Mouse (Mus musculus) c-Kit-negative CD71-positive TER-119-positive erythroid progenitor cells, embryonic 14.5 days (primary cell): ENCODE measurements around the gene Vmn1r93.
"Not testable (repeated sequence)": the region's sequence is repeated elsewhere in the genome, so short reads cannot be mapped to it uniquely, and the experiment has no call there.

Experiments
- DNase-seq: peaks from one replicate; pipeline ENCODE4 v3.0.0-alpha.2; 2013; ENCODE audit warnings: low read depth, low spot score

Gene Vmn1r93

DNA sequence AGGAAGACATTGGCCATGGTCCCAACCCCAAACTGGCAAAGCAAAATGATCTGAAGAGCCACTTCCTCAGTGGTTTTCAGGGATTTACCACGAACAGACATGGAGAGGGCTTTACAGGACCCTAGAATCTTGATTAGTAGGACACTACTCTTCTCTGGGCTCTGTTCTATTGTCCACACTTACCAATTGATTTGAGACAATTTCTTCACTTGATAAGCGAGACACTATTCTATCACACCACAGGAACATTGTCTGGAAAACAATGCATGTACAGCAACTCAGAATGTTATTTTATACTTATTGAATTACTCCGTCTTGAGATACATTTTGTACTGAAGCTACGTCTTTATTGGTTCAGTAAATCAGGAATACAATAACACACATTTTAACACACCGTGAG is at the start of gene Vmn1r93:
Gene Vmn1r93, minus strand, starts transcription at position 101 of the 400 bp plus-strand sequence.
- DNase-seq = not testable (repeated sequence)

DNA sequence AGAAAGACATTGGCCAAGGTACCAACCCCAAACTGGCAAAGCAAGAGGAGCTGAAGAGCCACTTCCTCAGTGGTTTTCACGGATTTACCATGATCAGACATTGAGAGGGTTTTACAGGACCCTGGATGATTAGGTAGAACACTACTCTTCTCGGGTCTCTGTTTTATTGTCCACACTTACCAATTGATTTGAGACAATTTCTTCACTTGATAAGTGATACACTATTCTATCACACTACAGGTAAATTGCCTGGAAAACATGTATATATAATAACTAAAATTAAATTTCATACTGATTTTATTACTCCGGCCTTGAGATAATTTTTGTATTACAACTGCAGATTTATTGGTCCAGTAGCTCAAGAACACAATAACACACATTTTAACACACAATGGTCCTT is 29.4 kb upstream of the Vmn1r93 start, which contains the start of gene Vmn1r94:
Gene Vmn1r94, minus strand, starts transcription at position 101 of the 400 bp plus-strand sequence.
- DNase-seq = not testable (repeated sequence)

- not testable (repeated sequence) for DNase-seq
These were observed 16.4 kb downstream of the Vmn1r93 start, which contains the start of gene Gm16442 for GRCm38 (mm10) chr7:20122479-20122878. Gm16442 (minus strand) TSS chr7:20122579.

DNA sequence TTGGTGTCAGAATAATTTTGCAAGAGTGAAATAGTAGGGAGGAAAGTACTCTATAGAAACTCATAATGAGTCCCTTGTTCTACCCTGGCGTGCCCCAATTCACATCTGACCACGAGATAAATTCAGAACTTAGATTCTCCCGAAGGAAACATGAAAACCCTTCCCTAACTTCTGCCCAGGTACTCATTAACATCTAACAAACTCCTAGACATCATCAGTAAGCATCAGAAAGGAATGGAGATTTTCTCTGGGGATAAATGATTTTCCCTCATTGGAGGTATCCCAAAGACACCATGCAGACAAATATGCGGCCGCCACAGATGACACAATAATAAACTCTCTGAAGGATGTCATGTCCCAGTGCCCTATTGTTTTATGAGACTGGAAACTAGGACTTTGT is 39.5 kb downstream of the Vmn1r93 start, which contains the start of gene Vmn1r91:
Gene Vmn1r91, plus strand, starts transcription at position 301 of the 400 bp plus-strand sequence.
- DNase-seq = not testable (repeated sequence)
